Mouse (Mus musculus) adrenal gland, postnatal 10 days (tissue): ENCODE measurements around the gene Stk32c. TPM values are rescaled to one million over a fixed set of nuclear protein-coding genes. Genes with fewer than 3 reads are reported as not detected.

Source experiments
- total RNA-seq, 2 experiments: library from RNA; stranded (reverse); gene quantifications; 2 replicates each; pipeline ENCODE4 v1.2.3; 2021

The Stk32c gene
- total RNA-seq, 2 experiments from 2014 or later: 2.7 to 3.5 TPM

Other genes with a start within 250 kb of the Stk32c start
- 1 to 10 TPM; 3.3 to 6.3 TPM for gene Dpysl4, start 127.3 kb downstream of the Stk32c start, total RNA-seq
- gene Lrrc27, start 319 bp downstream of the Stk32c start, total RNA-seq: 1 to 10 TPM; 3.9 to 7.7 TPM
- gene Pwwp2b, start 35.2 kb upstream of the Stk32c start, total RNA-seq: 10 to 100 TPM in 1 of 2 experiments, 1 to 10 TPM in 1; 9.2 to 22.2 TPM
- gene Inpp5a, start 175.8 kb upstream of the Stk32c start, total RNA-seq: 10 to 100 TPM; 59.4 to 64.1 TPM